Mouse (Mus musculus): ENCODE results near the gene Tmem184b. TPM values are rescaled to one million over a fixed set of nuclear protein-coding genes. Genes with fewer than 3 reads are reported as not detected.
A peak's percentile ranks its signal among the peaks of the same experiment; 100 is the strongest.

Gene Tmem184b
- polyA plus RNA-seq, 1 experiment from 2014 or later, result 51.6 TPM

DNA sequence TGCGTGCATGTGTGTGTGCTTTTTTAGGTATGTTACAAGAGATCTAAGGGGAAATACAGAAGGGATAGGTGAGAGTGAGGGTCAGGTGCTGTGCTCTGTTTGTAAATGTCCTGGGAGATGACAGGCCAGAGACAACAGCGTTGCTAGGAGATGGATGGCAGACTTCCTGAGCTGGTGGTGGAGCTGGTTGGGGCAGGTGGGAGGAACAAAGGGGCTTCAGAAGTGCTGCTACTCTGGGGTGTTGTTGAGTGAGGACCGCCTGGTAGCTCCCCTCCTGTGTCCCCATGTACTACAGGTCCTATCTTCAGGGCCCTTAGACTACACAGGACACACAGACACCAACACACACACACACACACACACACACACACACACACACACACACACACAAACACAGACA lies 28.6 kb downstream of the Tmem184b start:
- 47% methylated on average over 3 of the region's 3 CpGs for WGBS
- H3K27me3 ChIP-seq, result no peaks in the 10 kb centered on the region
- no peak overlapping the region for H3K9ac ChIP-seq
- H3K9me3 ChIP-seq, result no peaks in the 10 kb centered on the region
- no peak overlapping the region for H3K4me3 ChIP-seq
- no peak overlapping the region for H3K4me2 ChIP-seq
- no peak overlapping the region for H3K27ac ChIP-seq (replicated peaks)
- H3K36me3 ChIP-seq, result peaks cover 40% of the 10 kb centered on the region
- ATAC-seq (ENCODE audit: low FRiP score, low read depth), result no peak
- no peaks in the 10 kb centered on the region for H3K4me1 ChIP-seq (replicated peaks)

DNA sequence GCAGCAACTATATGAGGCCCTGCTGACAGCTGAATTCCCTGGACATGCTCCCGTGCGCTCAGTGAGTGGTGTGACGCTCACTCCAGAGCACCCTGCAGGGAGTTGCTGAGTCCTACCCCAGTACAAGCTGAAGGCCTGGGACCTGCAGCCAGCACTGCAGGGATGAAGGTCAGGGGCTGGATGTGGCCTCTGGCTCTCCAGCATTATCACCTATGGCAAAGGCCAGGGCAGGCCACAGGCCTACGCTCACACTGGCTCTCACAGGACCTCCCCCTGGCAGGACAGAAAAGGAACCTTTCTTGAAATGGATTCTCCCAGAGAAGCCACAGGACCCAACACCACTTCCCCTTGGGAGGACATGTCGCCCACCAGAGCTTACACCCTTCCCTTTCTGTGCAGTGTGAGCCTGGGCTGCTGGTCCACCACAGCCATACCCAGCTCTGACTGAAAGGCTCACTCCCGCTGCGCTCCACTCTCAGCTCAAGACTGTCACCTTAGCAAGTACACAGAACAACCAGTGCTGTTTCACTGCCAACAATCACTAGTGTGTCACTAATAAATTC lies 33.0 kb downstream of the Tmem184b start:
- no peak for ATAC-seq (ENCODE audit: low FRiP score, low read depth)
- no peak overlapping the region for H3K9ac ChIP-seq
- 74% methylated on average over 7 of the region's 7 CpGs for WGBS
- peaks cover 40% of the 10 kb centered on the region; the same call in 1 of the 2 replicates for H3K36me3 ChIP-seq
- no peaks in the 10 kb centered on the region for H3K9me3 ChIP-seq
- no peak overlapping the region for H3K4me3 ChIP-seq
- no peak overlapping the region for H3K27ac ChIP-seq (replicated peaks)
- H3K27me3 ChIP-seq, result no peaks in the 10 kb centered on the region
- no peak overlapping the region for H3K4me2 ChIP-seq
- no peaks in the 10 kb centered on the region for H3K4me1 ChIP-seq (replicated peaks)

DNA sequence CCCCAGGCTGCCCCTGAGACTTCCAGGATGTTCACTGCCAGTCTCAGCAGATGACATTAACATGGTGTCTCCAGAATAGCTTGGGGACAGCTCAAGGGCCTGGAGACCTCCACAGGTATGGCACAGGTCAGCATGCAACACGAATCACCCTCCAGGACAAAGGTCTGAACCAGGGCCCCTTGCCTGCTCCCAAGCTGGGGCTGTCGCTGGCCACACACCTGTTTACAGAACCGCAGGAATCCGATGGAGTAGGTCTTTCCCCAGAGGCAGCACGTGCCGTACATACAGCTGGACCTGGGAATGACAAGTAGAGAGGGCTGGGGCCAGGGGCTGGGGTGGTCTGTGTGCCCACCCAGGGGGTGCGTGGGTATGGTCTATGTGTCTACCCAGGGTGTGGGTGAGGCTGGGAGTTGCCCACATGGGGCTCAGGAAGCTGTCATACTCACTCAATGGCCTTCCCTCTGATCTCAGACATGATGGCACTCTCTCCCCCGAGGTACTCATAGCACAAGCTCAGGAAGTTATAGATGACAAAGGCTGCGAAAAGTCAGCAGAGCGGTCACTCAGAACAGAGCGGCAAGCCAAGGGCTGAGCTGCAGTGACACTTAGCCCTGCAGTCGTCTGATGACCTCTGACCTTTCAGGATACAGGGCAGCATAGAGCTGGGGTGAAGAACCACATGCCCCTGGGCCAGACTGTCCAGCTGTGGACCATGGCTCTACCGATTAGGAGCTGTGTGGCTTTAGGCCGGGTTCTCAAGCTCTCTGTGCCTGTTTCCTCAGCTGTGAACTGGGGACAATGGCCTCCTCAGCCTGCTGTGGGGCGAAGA lies 33.7 kb downstream of the Tmem184b start:
- WGBS, result 73% methylated on average over 15 of the region's 15 CpGs
- no peak overlapping the region for H3K9ac ChIP-seq
- H3K36me3 ChIP-seq, result peaks cover 47% of the 10 kb centered on the region; the same call in 1 of the 2 replicates
- no peak overlapping the region for H3K27ac ChIP-seq (replicated peaks)
- no peaks in the 10 kb centered on the region for H3K9me3 ChIP-seq
- H3K4me2 ChIP-seq, result no peak overlapping the region
- ATAC-seq (ENCODE audit: low FRiP score, low read depth), result no peak
- no peak overlapping the region for H3K4me3 ChIP-seq
- no peaks in the 10 kb centered on the region for H3K27me3 ChIP-seq
- no peaks in the 10 kb centered on the region for H3K4me1 ChIP-seq (replicated peaks)

DNA sequence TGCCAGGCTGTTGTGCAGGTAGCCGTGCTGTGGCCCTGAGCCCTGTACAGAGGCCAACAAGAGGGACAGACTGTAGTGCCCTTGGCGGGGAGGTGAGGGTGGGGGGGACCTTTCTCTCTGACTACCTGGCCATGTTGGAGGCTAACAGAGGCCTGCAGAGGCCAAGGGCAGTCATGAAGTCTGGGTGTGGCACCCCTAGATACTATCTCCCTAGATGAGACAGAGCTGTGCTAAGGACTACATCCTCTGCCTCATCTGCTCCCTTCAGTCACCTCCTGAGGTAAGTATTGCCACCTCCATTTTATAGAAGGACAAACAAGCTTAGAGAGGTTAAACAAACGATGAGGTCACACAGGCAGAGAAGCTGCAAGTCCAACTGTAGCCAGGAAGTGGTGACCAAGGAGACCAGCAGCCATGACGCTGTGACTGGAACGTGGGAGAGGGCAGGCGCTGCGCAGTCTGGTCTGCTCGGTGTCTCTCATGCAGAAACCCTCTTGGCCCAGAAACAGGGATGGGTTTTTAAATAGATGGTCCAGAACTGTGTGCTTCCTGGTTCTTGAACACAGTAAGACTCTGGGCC lies 34.4 kb downstream of the Tmem184b start:
- H3K9ac ChIP-seq, result no peak overlapping the region
- WGBS, result 91% methylated on average over 8 of the region's 8 CpGs
- H3K4me2 ChIP-seq, result no peak overlapping the region
- no peaks in the 10 kb centered on the region for H3K9me3 ChIP-seq
- no peak overlapping the region for H3K4me3 ChIP-seq
- H3K27me3 ChIP-seq, result no peaks in the 10 kb centered on the region
- H3K36me3 ChIP-seq, result peaks cover 46% of the 10 kb centered on the region; the same call in 1 of the 2 replicates
- peak overlapping the region; percentile 44; the same call in 1 of the 2 replicates for H3K27ac ChIP-seq (replicated peaks)
- H3K4me1 ChIP-seq (replicated peaks), result no peaks in the 10 kb centered on the region
- peak; percentile 9; the same call in 1 of the 2 replicates for ATAC-seq (ENCODE audit: low FRiP score, low read depth)

DNA sequence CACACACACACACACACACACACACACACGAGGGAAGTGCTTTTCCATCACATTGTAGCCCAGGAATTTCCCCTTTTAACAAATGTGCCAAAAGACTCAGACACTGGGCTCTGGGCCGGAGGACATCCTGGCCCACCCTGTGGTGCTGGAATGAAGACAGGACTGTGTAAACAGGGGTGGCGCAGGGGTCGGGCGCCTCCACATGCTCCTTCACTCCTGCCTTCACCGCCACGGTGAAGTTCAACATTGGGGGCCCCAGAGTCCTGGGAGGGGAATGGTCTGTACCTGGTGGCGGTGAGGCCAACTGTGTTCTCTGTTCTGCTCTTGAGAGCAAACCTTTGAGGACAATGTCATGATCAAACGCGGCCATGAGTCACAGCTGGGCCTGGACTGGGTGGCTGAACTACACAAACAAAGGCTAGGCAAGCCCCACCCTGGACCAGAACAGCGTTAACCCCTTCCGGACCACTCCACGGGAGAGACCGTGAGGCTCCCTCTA lies 35.0 kb downstream of the Tmem184b start:
- ATAC-seq (ENCODE audit: low FRiP score, low read depth), result peak; percentile 40; the same call in 1 of the 2 replicates
- Histone ChIP-seq H3K4me3 (no peak overlapping the region), H3K36me3 (peaks cover 48% of the 10 kb centered on the region; the same call in 1 of the 2 replicates)

GRCm38 (mm10) chr15:79366402-79366801 lies 37.0 kb downstream of the Tmem184b start:
- no peaks in the 10 kb centered on the region for H3K9me3 ChIP-seq
- no peaks in the 10 kb centered on the region for H3K4me1 ChIP-seq (replicated peaks)
- ATAC-seq (ENCODE audit: low FRiP score, low read depth), result no peak
- no peak overlapping the region for H3K27ac ChIP-seq (replicated peaks)
- H3K4me2 ChIP-seq, result no peak overlapping the region
- H3K9ac ChIP-seq, result no peak overlapping the region
- H3K36me3 ChIP-seq, result peaks cover 48% of the 10 kb centered on the region; the same call in 1 of the 2 replicates
- H3K27me3 ChIP-seq, result no peaks in the 10 kb centered on the region
- 95% methylated on average over 5 of the region's 5 CpGs for WGBS
- H3K4me3 ChIP-seq, result no peak overlapping the region

More for the DNA sequence above, 35.0 kb downstream of the Tmem184b start:
- Histone ChIP-seq H3K9ac (no peak overlapping the region), H3K9me3 (no peaks in the 10 kb centered on the region), H3K4me2 (no peak overlapping the region), H3K4me1 (replicated peaks) (no peaks in the 10 kb centered on the region), H3K27me3 (no peaks in the 10 kb centered on the region), H3K27ac (replicated peaks) (peak overlapping the region; percentile 44)
- 73% methylated on average over 14 of the region's 14 CpGs for WGBS

GRCm38 (mm10) chr15:79365068-79365467 lies 38.3 kb downstream of the Tmem184b start:
- H3K4me1 ChIP-seq (replicated peaks), result peaks cover 1% of the 10 kb centered on the region
- H3K9me3 ChIP-seq, result no peaks in the 10 kb centered on the region
- H3K36me3 ChIP-seq, result peaks cover 47% of the 10 kb centered on the region; the same call in 1 of the 2 replicates
- H3K9ac ChIP-seq, result no peak overlapping the region
- H3K27ac ChIP-seq (replicated peaks), result no peak overlapping the region
- no peak overlapping the region for H3K4me2 ChIP-seq
- ATAC-seq (ENCODE audit: low FRiP score, low read depth), result no peak
- H3K27me3 ChIP-seq, result no peaks in the 10 kb centered on the region
- no peak overlapping the region for H3K4me3 ChIP-seq
- 97% methylated on average over 12 of the region's 12 CpGs for WGBS

- Histone ChIP-seq H3K4me2 (no peak overlapping the region), H3K9me3 (no peaks in the 10 kb centered on the region), H3K4me3 (no peak overlapping the region), H3K27ac (replicated peaks) (no peak overlapping the region), H3K4me1 (replicated peaks) (peaks cover 5% of the 10 kb centered on the region), H3K36me3 (peaks cover 38% of the 10 kb centered on the region; the same call in 1 of the 2 replicates), H3K27me3 (no peaks in the 10 kb centered on the region), H3K9ac (no peak overlapping the region)
- 83% methylated on average over 6 of the region's 6 CpGs for WGBS
- ATAC-seq (ENCODE audit: low FRiP score, low read depth), result no peak
Observed at GRCm38 (mm10) chr15:79364120-79364519, 39.2 kb downstream of the Tmem184b start.

GRCm38 (mm10) chr15:79361023-79361422 lies 42.3 kb downstream of the Tmem184b start:
- Histone ChIP-seq H3K4me2 (no peak overlapping the region), H3K4me3 (no peak overlapping the region), H3K27me3 (peaks cover 2% of the 10 kb centered on the region; the same call in 1 of the 2 replicates), H3K9me3 (no peaks in the 10 kb centered on the region), H3K4me1 (replicated peaks) (peaks cover 23% of the 10 kb centered on the region), H3K27ac (replicated peaks) (no peak overlapping the region), H3K36me3 (peaks cover 32% of the 10 kb centered on the region; the same call in 1 of the 2 replicates), H3K9ac (no peak overlapping the region)
- no peak for ATAC-seq (ENCODE audit: low FRiP score, low read depth)
- WGBS, result 63% methylated on average over 4 of the region's 4 CpGs

DNA sequence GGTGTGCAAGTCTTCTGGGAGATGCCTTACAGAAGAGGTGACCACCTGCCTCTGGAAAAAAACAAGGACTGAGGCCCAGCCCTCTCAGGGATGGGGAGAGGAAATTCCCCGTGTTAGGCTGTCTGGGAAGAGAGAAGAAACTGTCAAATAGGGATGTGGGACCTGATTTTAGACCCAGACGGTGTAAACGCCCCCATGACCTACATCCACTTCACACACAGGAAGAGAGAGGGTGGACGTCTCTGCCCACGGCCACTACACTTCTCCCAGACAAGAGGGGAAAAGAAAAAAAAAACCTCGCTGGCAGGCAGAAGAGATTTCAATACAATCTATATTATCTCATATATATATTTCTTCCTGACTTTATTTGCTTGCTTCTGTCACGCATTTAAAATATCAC lies 43.0 kb downstream of the Tmem184b start:
- peaks cover 7% of the 10 kb centered on the region; the same call in 1 of the 2 replicates for H3K27me3 ChIP-seq
- H3K36me3 ChIP-seq, result peaks cover 27% of the 10 kb centered on the region; the same call in 1 of the 2 replicates
- H3K4me2 ChIP-seq, result no peak overlapping the region
- no peak for ATAC-seq (ENCODE audit: low FRiP score, low read depth)
- no peak overlapping the region for H3K27ac ChIP-seq (replicated peaks)
- no peaks in the 10 kb centered on the region for H3K9me3 ChIP-seq
- H3K9ac ChIP-seq, result no peak overlapping the region
- peaks cover 23% of the 10 kb centered on the region for H3K4me1 ChIP-seq (replicated peaks)
- no peak overlapping the region for H3K4me3 ChIP-seq
- 76% methylated on average over 7 of the region's 7 CpGs for WGBS

GRCm38 (mm10) chr15:79359954-79360353 lies 43.4 kb downstream of the Tmem184b start:
- Histone ChIP-seq H3K9ac (no peak overlapping the region), H3K36me3 (peaks cover 23% of the 10 kb centered on the region; the same call in 1 of the 2 replicates)
- WGBS, result 39% methylated on average over 6 of the region's 6 CpGs

More at GRCm38 (mm10) chr15:79359954-79360353, 43.4 kb downstream of the Tmem184b start:
- H3K4me3 ChIP-seq, result no peak overlapping the region
- H3K4me2 ChIP-seq, result no peak overlapping the region
- no peaks in the 10 kb centered on the region for H3K9me3 ChIP-seq
- H3K27ac ChIP-seq (replicated peaks), result no peak overlapping the region
- ATAC-seq (ENCODE audit: low FRiP score, low read depth), result no peak
- peaks cover 23% of the 10 kb centered on the region for H3K4me1 ChIP-seq (replicated peaks)
- H3K27me3 ChIP-seq, result peaks cover 10% of the 10 kb centered on the region; the same call in 1 of the 2 replicates

Measured in hindbrain, embryonic 15.5 days (tissue).